Mouse (Mus musculus) spleen, adult 2 months (tissue): ENCODE measurements around the gene Uap1l1.

ENCODE experiments used
- CTCF ChIP-seq: fragments of 200-500 bp; IDR thresholded peaks from 2 replicates; pipeline ENCODE4 v1.5.1; 2011; ENCODE audit warnings: mild to moderate bottlenecking, inconsistent platforms; ENCODE audit not compliant: insufficient read depth, insufficient read length, insufficient replicate concordance; ENCODE audit errors: extremely low read depth
- POLR2A ChIP-seq: fragments of 200-500 bp; IDR thresholded peaks from 2 replicates; pipeline ENCODE4 v1.6.1; 2011; ENCODE audit warnings: low read depth, low read length, inconsistent platforms

DNA sequence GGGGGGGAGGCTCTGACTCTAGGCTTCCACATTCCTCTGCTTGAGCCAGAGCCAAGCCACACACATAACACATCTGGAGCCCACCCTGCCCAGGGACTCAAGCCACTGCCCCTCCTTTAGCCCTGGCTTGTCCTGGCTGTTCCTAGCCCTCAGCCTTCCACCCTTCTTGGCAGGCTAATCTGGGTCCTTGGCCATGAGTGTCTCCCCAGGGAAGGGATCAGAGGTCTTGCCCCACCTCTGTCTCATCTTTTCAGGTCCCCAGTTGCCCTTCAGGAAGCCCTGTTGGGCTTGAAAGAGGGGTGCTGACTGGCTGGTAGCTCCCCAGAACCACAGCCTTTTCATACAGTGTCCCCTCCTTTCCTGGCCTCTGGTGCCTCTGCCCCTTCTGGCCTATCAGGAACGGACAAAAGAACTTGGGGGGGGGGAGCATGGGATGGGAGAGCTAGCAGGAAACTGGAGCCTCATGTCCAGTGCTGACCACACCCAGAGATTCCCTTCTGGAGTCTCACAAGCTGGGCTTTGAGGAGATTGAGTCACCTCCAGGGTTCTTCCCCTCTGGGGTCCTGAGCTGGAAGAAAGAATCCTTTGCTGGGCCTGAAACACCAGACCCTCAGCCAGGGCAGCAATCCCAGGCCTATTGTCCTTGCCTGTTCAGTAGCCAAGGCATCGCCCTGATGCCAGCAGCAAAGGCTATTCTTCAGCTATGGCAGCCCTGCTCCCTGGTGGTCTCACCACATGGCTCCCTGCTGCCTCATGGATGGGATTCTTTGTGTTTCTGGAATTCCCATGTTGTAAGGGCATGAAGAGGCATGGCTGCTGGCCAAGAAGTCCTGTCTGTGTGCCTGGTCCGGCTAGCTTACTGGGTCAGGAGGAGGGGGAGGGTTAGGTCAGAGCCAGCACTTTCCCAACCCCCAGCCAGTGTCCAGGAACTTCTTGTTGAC lies 29.1 kb upstream of the Uap1l1 start:
- TF ChIP-seq CTCF (no peak), POLR2A (no peak)
